Mouse (Mus musculus) G1E (cell line): ENCODE measurements around the gene Pde4a.

ENCODE experiments used
- CTCF ChIP-seq: IDR thresholded peaks from 2 replicates; pipeline ENCODE4 v1.5.1; 2012; ENCODE audit warnings: low read depth, low read length, inconsistent platforms, mixed read lengths
- GATA1 ChIP-seq: IDR thresholded peaks from 2 replicates; pipeline ENCODE4 v1.6.1; 2012; ENCODE audit warnings: borderline replicate concordance, low read length, inconsistent platforms, mixed read lengths
- POLR2AphosphoS5 ChIP-seq: IDR thresholded peaks from 2 replicates; pipeline ENCODE4 v1.6.1; 2012; ENCODE audit warnings: low read depth, low read length, inconsistent platforms; ENCODE audit not compliant: insufficient replicate concordance
- TAL1 ChIP-seq: conservative IDR thresholded peaks from 2 replicates; pipeline ENCODE4 v1.6.1; 2012; ENCODE audit warnings: low read depth, low read length, inconsistent platforms, mixed read lengths

DNA sequence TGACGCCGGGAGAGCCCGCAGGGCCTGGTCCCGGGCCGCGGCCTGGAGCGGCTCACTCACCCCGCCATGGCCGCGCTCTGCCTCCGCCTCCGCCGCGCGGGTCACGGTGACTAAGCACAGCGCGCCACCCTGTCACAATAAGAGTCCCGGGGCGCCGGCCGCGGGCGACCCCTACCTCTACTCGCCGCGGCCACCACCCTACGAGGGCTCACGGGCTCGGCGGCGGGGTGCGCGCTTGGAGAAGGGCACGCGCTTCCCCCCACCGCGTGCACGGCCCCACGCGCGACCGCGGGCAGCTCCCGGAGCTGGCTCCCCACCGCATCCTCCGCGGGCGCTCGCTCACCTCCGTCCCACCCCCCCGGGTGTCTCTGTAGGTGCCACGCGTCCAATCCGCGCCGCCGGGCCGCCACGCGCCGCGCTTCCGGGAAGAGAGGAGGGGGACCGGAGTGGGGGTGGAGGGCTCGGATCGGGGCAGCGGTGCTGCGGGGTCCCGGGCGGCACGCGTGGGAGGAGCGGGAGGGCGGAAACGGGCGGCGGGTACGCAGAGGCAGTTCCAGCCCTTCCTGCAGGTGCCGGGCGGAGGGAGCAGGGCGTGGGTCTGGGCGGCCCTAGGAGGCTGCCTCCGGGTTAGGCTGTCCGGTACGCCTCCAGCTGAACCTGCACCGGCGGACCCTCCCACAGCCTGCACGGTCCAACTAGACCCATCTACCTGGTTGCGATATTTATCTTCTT is 73.4 kb downstream of the Pde4a start, which contains the start of gene Keap1:
- TF ChIP-seq CTCF (no peak), TAL1 (no peak), POLR2AphosphoS5 (no peak), GATA1 (no peak)
